Mouse (Mus musculus) heart, adult 8-10 months (tissue): ENCODE measurements around the gene Arih2. TPM values are rescaled to one million over a fixed set of nuclear protein-coding genes. Genes with fewer than 3 reads are reported as not detected.
"Not testable (repeated sequence)": the region's sequence is repeated elsewhere in the genome, so short reads cannot be mapped to it uniquely, and the experiment has no call there.

Source experiments
- DNase-seq: peaks from one replicate; pipeline ENCODE4 v3.0.0; 2022; ENCODE audit warnings: low spot score
- total RNA-seq, 4 experiments: library from RNA; stranded (reverse); gene quantifications; 2 replicates each; pipeline ENCODE4 v1.2.4; 2022

Arih2 gene
- total RNA-seq, 4 experiments from 2014 or later = 41.7 to 50.7 (median 49.6) TPM

GRCm38 (mm10) chr9:108649561-108650440, 615 bp upstream of the Arih2 start:
- DNase-seq = no peak

- DNase-seq = no peak
Observed at GRCm38 (mm10) chr9:108648166-108648565, 1.0 kb downstream of the Arih2 start.

GRCm38 (mm10) chr9:108639825-108640224, 9.4 kb downstream of the Arih2 start:
- DNase-seq = no peak

- DNase-seq = no peak
Observed at GRCm38 (mm10) chr9:108635415-108635814, 13.8 kb downstream of the Arih2 start.

GRCm38 (mm10) chr9:108633846-108634245, 15.3 kb downstream of the Arih2 start:
- no peak for DNase-seq

GRCm38 (mm10) chr9:108632375-108632774, 16.8 kb downstream of the Arih2 start:
- DNase-seq = no peak

GRCm38 (mm10) chr9:108631631-108632256, 17.4 kb downstream of the Arih2 start:
- DNase-seq = no peak

GRCm38 (mm10) chr9:108630683-108631082, 18.5 kb downstream of the Arih2 start:
- no peak for DNase-seq

GRCm38 (mm10) chr9:108628141-108628540, 21.0 kb downstream of the Arih2 start:
- DNase-seq = no peak

GRCm38 (mm10) chr9:108626498-108626897, 22.7 kb downstream of the Arih2 start:
- DNase-seq = peak; percentile 34

- no peak for DNase-seq
Observed at GRCm38 (mm10) chr9:108617301-108617700, 31.9 kb downstream of the Arih2 start.

- DNase-seq = no peak
Observed at GRCm38 (mm10) chr9:108611488-108611887, 37.7 kb downstream of the Arih2 start.

GRCm38 (mm10) chr9:108608889-108609288, 40.3 kb downstream of the Arih2 start:
- DNase-seq = no peak

GRCm38 (mm10) chr9:108607929-108608328, 41.3 kb downstream of the Arih2 start:
- not testable (repeated sequence) for DNase-seq

GRCm38 (mm10) chr9:108601986-108602385, 47.2 kb downstream of the Arih2 start:
- no peak for DNase-seq

GRCm38 (mm10) chr9:108600011-108600410, 49.2 kb downstream of the Arih2 start:
- no peak for DNase-seq

- DNase-seq = no peak
Observed at GRCm38 (mm10) chr9:108599021-108599566, 50.1 kb downstream of the Arih2 start.

- DNase-seq = peak; percentile 43
Observed at GRCm38 (mm10) chr9:108596998-108597764, 52.0 kb downstream of the Arih2 start, which contains the start of gene P4htm. Gene P4htm, minus strand, starts transcription at chr9:108597667.

GRCm38 (mm10) chr9:108594354-108594753, 54.8 kb downstream of the Arih2 start:
- no peak for DNase-seq

- DNase-seq = no peak
Observed at GRCm38 (mm10) chr9:108591462-108591861, 57.7 kb downstream of the Arih2 start.

- DNase-seq = no peak
Observed at GRCm38 (mm10) chr9:108589229-108589628, 60.0 kb downstream of the Arih2 start.
